Mouse (Mus musculus) embryonic facial prominence, embryonic 14.5 days (tissue): ENCODE measurements at regions not wholly inside any gene's neighbourhood (a gene's known extent, or its start where the extent isn't known, plus 50 kb on each side); places are given as distances from the start of the nearest gene placed in this dataset.
A peak's percentile ranks its signal among the peaks of the same experiment; 100 is the strongest.

ENCODE experiments used
- ATAC-seq: fragments of 200-750 bp; cut with Nextera tagmentation; 2 replicates; pipeline ENCODE4 v1.8.0; 2017; ENCODE audit warnings: low read depth, moderate number of reproducible peaks, moderate TSS enrichment
- DNase-seq: peaks from one replicate; pipeline ENCODE4 v3.0.0-alpha.2; 2015; ENCODE audit warnings: low spot score
- H3K27ac ChIP-seq: fragments of 300-500 bp; sonication (generic); replicated peaks from 2 replicates; pipeline ENCODE4 v1.5.1; 2014; ENCODE audit warnings: low read depth, mild to moderate bottlenecking, low read length, moderate library complexity
- H3K27me3 ChIP-seq: fragments of 300-500 bp; sonication (generic); replicated peaks from 2 replicates; pipeline ENCODE4 v1.6.1; 2014; ENCODE audit warnings: low read length; ENCODE audit not compliant: control insufficient read depth, insufficient read depth
- H3K36me3 ChIP-seq: fragments of 300-500 bp; sonication (generic); 2 replicates; pipeline ENCODE4 v1.6.1; 2014; ENCODE audit warnings: low read length, mixed read lengths; ENCODE audit not compliant: control insufficient read depth, insufficient read depth
- H3K4me1 ChIP-seq: fragments of 300-500 bp; sonication (generic); 2 replicates; pipeline ENCODE4 v1.6.1; 2014; ENCODE audit warnings: antibody characterized with exemption, low read length; ENCODE audit not compliant: control insufficient read depth, insufficient read depth
- H3K4me2 ChIP-seq: fragments of 300-500 bp; sonication (generic); 2 replicates; pipeline ENCODE4 v1.6.1; 2014; ENCODE audit warnings: low read depth, mild to moderate bottlenecking, low read length, moderate library complexity, mixed read lengths
- H3K4me3 ChIP-seq: fragments of 300-500 bp; sonication (generic); 2 replicates; pipeline ENCODE4 v1.5.1; 2014; ENCODE audit warnings: low read depth, mild to moderate bottlenecking, low read length
- H3K9ac ChIP-seq: fragments of 300-500 bp; sonication (generic); 2 replicates; pipeline ENCODE4 v1.6.1; 2014; ENCODE audit warnings: low read depth, mild to moderate bottlenecking, low read length, moderate library complexity, mixed read lengths
- H3K9me3 ChIP-seq: fragments of 300-500 bp; sonication (generic); 2 replicates; pipeline ENCODE4 v1.6.1; 2016; ENCODE audit warnings: low read length; ENCODE audit not compliant: control insufficient read depth
- WGBS: fragments of 180-500 bp; shearing (Covaris S2); extraction: QIAGEN DNeasy Blood & Tissue Kit; methylation state at CpG from one replicate; pipeline ENCODE4 v1.1.7; 2014; 5-methylcytosine and 5-hydroxymethylcytosine counted together

GRCm38 (mm10) chr6:93467867-93468266, 524.6 kb upstream of the Adamts9 start:
- no peak for ATAC-seq
- Histone ChIP-seq H3K4me2 (no peak overlapping the region), H3K4me1 (0 out of 2 replicates have a peak, but pooled peaks cover 3% of the 10 kb centered on the region), H3K27me3 (no peaks in the 10 kb centered on the region), H3K36me3 (no peaks in the 10 kb centered on the region), H3K4me3 (no peak overlapping the region), H3K27ac (no peak overlapping the region), H3K9ac (no peak overlapping the region), H3K9me3 (no peaks in the 10 kb centered on the region)
- DNase-seq = no peak
- WGBS = 90% methylated on average over 5 of the region's 5 CpGs

- WGBS = 84% methylated on average over 4 of the region's 4 CpGs
- no peak for ATAC-seq
- H3K27me3 ChIP-seq = no peaks in the 10 kb centered on the region
- no peak overlapping the region for H3K4me2 ChIP-seq
- H3K36me3 ChIP-seq = no peaks in the 10 kb centered on the region
- H3K4me3 ChIP-seq = no peak overlapping the region
- H3K9ac ChIP-seq = no peak overlapping the region
- DNase-seq = no peak
- no peak overlapping the region for H3K27ac ChIP-seq
- H3K4me1 ChIP-seq = no peaks in the 10 kb centered on the region
- H3K9me3 ChIP-seq = no peaks in the 10 kb centered on the region
These were observed 519.6 kb upstream of the Adamts9 start for GRCm38 (mm10) chr6:93462861-93463260.

- Histone ChIP-seq H3K36me3 (no peaks in the 10 kb centered on the region), H3K9me3 (no peaks in the 10 kb centered on the region), H3K4me3 (no peak overlapping the region), H3K27me3 (no peaks in the 10 kb centered on the region), H3K4me2 (no peak overlapping the region), H3K4me1 (no peaks in the 10 kb centered on the region), H3K9ac (no peak overlapping the region), H3K27ac (no peak overlapping the region)
- DNase-seq (no peak), ATAC-seq (no peak)
- 59% methylated on average over 3 of the region's 3 CpGs for WGBS
These were observed 518.1 kb upstream of the Adamts9 start for GRCm38 (mm10) chr6:93461374-93461773.

- no peaks in the 10 kb centered on the region for H3K9me3 ChIP-seq
- no peaks in the 10 kb centered on the region for H3K4me1 ChIP-seq
- H3K4me3 ChIP-seq = no peak overlapping the region
- DNase-seq (no peak), ATAC-seq (no peak)
- 14% methylated on average over 4 of the region's 4 CpGs for WGBS
- H3K36me3 ChIP-seq = no peaks in the 10 kb centered on the region
- no peak overlapping the region for H3K27ac ChIP-seq
- H3K27me3 ChIP-seq = no peaks in the 10 kb centered on the region
- no peak overlapping the region for H3K9ac ChIP-seq
- H3K4me2 ChIP-seq = no peak overlapping the region
These were observed 514.3 kb upstream of the Adamts9 start for GRCm38 (mm10) chr6:93457613-93458012.

GRCm38 (mm10) chr6:93456383-93457033, 513.2 kb upstream of the Adamts9 start:
- no peak overlapping the region for H3K4me2 ChIP-seq
- no peaks in the 10 kb centered on the region for H3K27me3 ChIP-seq
- no peak overlapping the region for H3K27ac ChIP-seq
- no peak for ATAC-seq
- no peak for DNase-seq
- H3K36me3 ChIP-seq = no peaks in the 10 kb centered on the region
- H3K4me1 ChIP-seq = no peaks in the 10 kb centered on the region
- no peaks in the 10 kb centered on the region for H3K9me3 ChIP-seq
- H3K4me3 ChIP-seq = no peak overlapping the region
- WGBS = 85% methylated on average over 9 of the region's 9 CpGs
- no peak overlapping the region for H3K9ac ChIP-seq

- H3K4me1 ChIP-seq = 0 out of 2 replicates have a peak, but pooled peaks cover 8% of the 10 kb centered on the region
These were observed 502.3 kb upstream of the Adamts9 start for GRCm38 (mm10) chr6:93445568-93445967.

GRCm38 (mm10) chr6:93445124-93445523, 501.8 kb upstream of the Adamts9 start:
- Histone ChIP-seq H3K9ac (no peak overlapping the region), H3K4me2 (no peak overlapping the region), H3K9me3 (no peaks in the 10 kb centered on the region), H3K4me1 (0 out of 2 replicates have a peak, but pooled peaks cover 8% of the 10 kb centered on the region), H3K4me3 (no peak overlapping the region), H3K27me3 (no peaks in the 10 kb centered on the region), H3K36me3 (no peaks in the 10 kb centered on the region), H3K27ac (no peak overlapping the region; the same call in 1 of the 2 replicates)
- peak; percentile 76 for DNase-seq
- no peak for ATAC-seq
- WGBS = 55% methylated on average over 5 of the region's 5 CpGs

More at GRCm38 (mm10) chr6:93445568-93445967, 502.3 kb upstream of the Adamts9 start:
- 76% methylated on average over 16 of the region's 16 CpGs for WGBS
- no peak overlapping the region for H3K9ac ChIP-seq
- no peaks in the 10 kb centered on the region for H3K9me3 ChIP-seq
- H3K4me3 ChIP-seq = no peak overlapping the region
- H3K27me3 ChIP-seq = no peaks in the 10 kb centered on the region
- H3K36me3 ChIP-seq = no peaks in the 10 kb centered on the region
- no peak for DNase-seq
- H3K4me2 ChIP-seq = no peak overlapping the region
- no peak for ATAC-seq
- no peak overlapping the region for H3K27ac ChIP-seq

GRCm38 (mm10) chr6:93443766-93444557, 500.7 kb upstream of the Adamts9 start:
- 0 out of 2 replicates have a peak, but pooled peaks cover 8% of the 10 kb centered on the region for H3K4me1 ChIP-seq
- ATAC-seq (peak; percentile 77; the same call in 1 of the 2 replicates), DNase-seq (peak; percentile 46)
- no peaks in the 10 kb centered on the region for H3K36me3 ChIP-seq
- H3K4me2 ChIP-seq = no peak overlapping the region
- no peaks in the 10 kb centered on the region for H3K9me3 ChIP-seq
- no peaks in the 10 kb centered on the region for H3K27me3 ChIP-seq
- 0 out of 2 replicates have a peak overlapping the region, but pooled peaks have one; percentile 4 for H3K27ac ChIP-seq
- WGBS = 17% methylated on average over 11 of the region's 11 CpGs
- H3K9ac ChIP-seq = no peak overlapping the region
- no peak overlapping the region for H3K4me3 ChIP-seq
